Mouse (Mus musculus) kidney, adult 2 months (tissue): ENCODE measurements around the gene Ptprh.

Experiments
- CTCF ChIP-seq: fragments of 200-500 bp; conservative IDR thresholded peaks from 2 replicates; pipeline ENCODE4 v1.5.1; 2011; ENCODE audit warnings: low read depth, mild to moderate bottlenecking, control low read depth, low read length, moderate library complexity, mixed read lengths; ENCODE audit not compliant: insufficient read depth, insufficient read length
- POLR2A ChIP-seq: fragments of 200-500 bp; IDR thresholded peaks from one replicate; pipeline ENCODE4 v1.6.1; 2011; ENCODE audit warnings: low read depth, low read length, control low read depth

GRCm38 (mm10) chr7:4499034-4499433 lies 104.8 kb downstream of the Ptprh start:
- TF ChIP-seq CTCF (no peak), POLR2A (no peak)
